Mouse (Mus musculus) midbrain, embryonic 13.5 days (tissue): ENCODE results near the gene Abl1. TPM values are rescaled to one million over a fixed set of nuclear protein-coding genes. Genes with fewer than 3 reads are reported as not detected.

Source experiments
- ATAC-seq: fragments of 200-750 bp; cut with Nextera tagmentation; 2 replicates; pipeline ENCODE4 v1.8.0; 2017; ENCODE audit warnings: mild to moderate bottlenecking, moderate TSS enrichment, moderate library complexity
- H3K27ac ChIP-seq: fragments of 300-500 bp; sonication (generic); 2 replicates; pipeline ENCODE4 v1.5.1; 2015; ENCODE audit warnings: inconsistent platforms, mild to moderate bottlenecking, moderate library complexity
- H3K27me3 ChIP-seq: fragments of 300-500 bp; sonication (generic); 2 replicates; pipeline ENCODE4 v1.6.1; 2015; ENCODE audit warnings: mild to moderate bottlenecking, inconsistent platforms
- H3K36me3 ChIP-seq: fragments of 300-500 bp; sonication (generic); 2 replicates; pipeline ENCODE4 v1.6.1; 2015; ENCODE audit warnings: mild to moderate bottlenecking, inconsistent platforms
- H3K4me1 ChIP-seq: fragments of 300-500 bp; sonication (generic); replicated peaks from 2 replicates; pipeline ENCODE4 v1.6.1; 2015; ENCODE audit warnings: inconsistent platforms
- H3K4me2 ChIP-seq: fragments of 300-500 bp; sonication (generic); replicated peaks from 2 replicates; pipeline ENCODE4 v1.6.1; 2015; ENCODE audit warnings: moderate library complexity, mild to moderate bottlenecking, inconsistent platforms
- H3K4me3 ChIP-seq: fragments of 300-500 bp; sonication (generic); replicated peaks from 2 replicates; pipeline ENCODE4 v1.5.1; 2015; ENCODE audit warnings: mild to moderate bottlenecking, inconsistent platforms
- H3K9ac ChIP-seq: fragments of 300-500 bp; sonication (generic); replicated peaks from 2 replicates; pipeline ENCODE4 v1.6.1; 2015; ENCODE audit warnings: mild to moderate bottlenecking, inconsistent platforms
- H3K9me3 ChIP-seq: fragments of 300-500 bp; sonication (generic); 2 replicates; pipeline ENCODE4 v1.6.1; 2016; ENCODE audit warnings: mild to moderate bottlenecking, inconsistent platforms
- WGBS: fragments of 180-500 bp; shearing (Covaris S2); methylation state at CpG from one replicate; pipeline ENCODE4 v1.1.7; 2015; 5-methylcytosine and 5-hydroxymethylcytosine counted together
- polyA plus RNA-seq: library from polyadenylated mRNA; unstranded; fragments of >200 nt; fragmentation: Nextera tagmentation; extraction: Ambion mirVana; gene quantifications from 2 replicates; pipeline ENCODE4 v1.2.1, GENCODE M21; 2015

The Abl1 gene
- polyA plus RNA-seq, 1 experiment from 2014 or later = 27.0 TPM

DNA sequence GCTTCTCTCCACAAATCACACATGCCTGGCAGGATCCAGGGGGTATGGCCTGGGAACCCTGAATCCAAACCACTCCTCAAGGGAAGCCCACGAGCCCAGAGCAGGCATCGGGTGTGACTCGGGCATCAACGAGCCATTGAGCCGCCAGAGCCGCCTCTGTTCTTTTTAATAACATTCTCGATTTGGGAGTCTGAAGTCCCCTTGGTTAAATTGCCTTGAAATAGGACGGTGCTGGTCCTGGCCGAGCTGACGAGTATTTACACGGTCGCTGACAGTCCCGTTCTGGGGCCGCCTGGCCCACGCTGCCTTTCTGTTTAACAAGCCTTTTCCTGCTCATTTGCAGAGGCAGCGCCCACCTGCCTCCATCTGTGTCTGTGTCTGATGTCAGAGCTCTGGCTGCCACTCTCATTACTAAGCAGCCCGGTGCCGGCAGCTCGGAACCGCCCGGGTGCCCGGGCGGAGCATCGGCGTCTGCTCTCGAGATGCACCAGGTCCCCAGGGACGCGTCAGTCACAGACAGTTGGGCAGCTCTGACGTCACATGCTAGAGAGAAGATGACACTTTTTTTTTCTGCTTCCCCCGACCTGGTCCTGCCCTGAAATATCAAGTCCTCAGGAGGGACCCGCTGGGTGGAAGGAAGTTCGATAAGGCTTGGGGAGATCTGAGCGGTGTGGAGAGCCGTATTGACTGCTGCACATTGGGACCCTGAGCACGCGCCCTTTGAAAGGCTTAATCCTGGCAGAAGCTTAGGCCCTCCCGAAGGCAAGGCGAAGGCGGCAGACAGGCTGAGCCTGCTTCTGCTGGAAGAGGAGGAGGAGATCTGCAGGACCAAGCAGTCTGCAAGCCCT is 134.6 kb downstream of the Abl1 start:
- peaks cover 14% of the 10 kb centered on the region; the same call in 1 of the 2 replicates for H3K27me3 ChIP-seq
- peak; percentile 85 for ATAC-seq
- H3K27ac ChIP-seq = peak overlapping the region; percentile 87
- 4% methylated on average over 39 of the region's 39 CpGs for WGBS
- H3K9me3 ChIP-seq = no peaks in the 10 kb centered on the region
- H3K36me3 ChIP-seq = no peaks in the 10 kb centered on the region
- H3K4me3 ChIP-seq = peak overlapping the region; percentile 24
- peak overlapping the region; percentile 54 for H3K4me2 ChIP-seq
- peak overlapping the region; percentile 55 for H3K9ac ChIP-seq
- peaks cover 58% of the 10 kb centered on the region for H3K4me1 ChIP-seq

GRCm38 (mm10) chr2:31823933-31824730 is 136.0 kb downstream of the Abl1 start:
- H3K9ac ChIP-seq = peak overlapping the region; percentile 55; the same call in 1 of the 2 replicates
- no peak overlapping the region for H3K4me2 ChIP-seq
- 61% methylated on average over 14 of the region's 15 CpGs for WGBS
- H3K27ac ChIP-seq = peak overlapping the region; percentile 87
- H3K27me3 ChIP-seq = peaks cover 14% of the 10 kb centered on the region; the same call in 1 of the 2 replicates
- H3K4me1 ChIP-seq = peaks cover 72% of the 10 kb centered on the region
- no peaks in the 10 kb centered on the region for H3K9me3 ChIP-seq
- H3K36me3 ChIP-seq = no peaks in the 10 kb centered on the region
- no peak for ATAC-seq
- no peak overlapping the region for H3K4me3 ChIP-seq

DNA sequence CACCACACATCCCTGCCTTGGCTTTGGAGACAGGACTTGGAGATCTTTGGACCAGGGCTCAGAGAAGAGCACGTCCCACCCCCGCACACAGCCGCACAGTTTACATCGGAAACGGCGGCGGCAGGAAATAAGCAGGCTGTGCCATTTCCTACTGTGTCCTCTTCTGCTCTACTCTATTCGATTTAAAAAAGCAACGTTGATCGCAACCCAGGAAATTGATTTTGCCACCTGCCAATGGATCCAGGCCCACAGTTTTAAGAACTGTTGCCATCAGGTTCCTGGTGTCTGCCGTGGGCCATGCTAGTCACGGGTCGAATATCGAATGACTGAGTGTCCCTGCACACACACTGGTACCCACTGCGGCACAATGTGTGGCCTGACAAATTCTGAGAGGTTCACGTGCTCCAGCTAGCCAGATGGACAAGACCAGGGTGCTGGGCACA is 137.3 kb downstream of the Abl1 start:
- Histone ChIP-seq H3K4me3 (no peak overlapping the region), H3K27ac (no peak overlapping the region), H3K4me2 (no peak overlapping the region), H3K9me3 (no peaks in the 10 kb centered on the region), H3K4me1 (peaks cover 79% of the 10 kb centered on the region), H3K9ac (no peak overlapping the region), H3K27me3 (peaks cover 11% of the 10 kb centered on the region; the same call in 1 of the 2 replicates), H3K36me3 (no peaks in the 10 kb centered on the region)
- no peak for ATAC-seq
- 87% methylated on average over 16 of the region's 16 CpGs for WGBS

GRCm38 (mm10) chr2:31826094-31827085 is 138.2 kb downstream of the Abl1 start:
- Histone ChIP-seq H3K27ac (no peak overlapping the region), H3K9ac (no peak overlapping the region), H3K4me1 (peaks cover 78% of the 10 kb centered on the region), H3K4me2 (no peak overlapping the region), H3K4me3 (no peak overlapping the region), H3K9me3 (no peaks in the 10 kb centered on the region), H3K27me3 (peaks cover 4% of the 10 kb centered on the region; the same call in 1 of the 2 replicates), H3K36me3 (no peaks in the 10 kb centered on the region)
- 90% methylated on average over 14 of the region's 14 CpGs for WGBS
- ATAC-seq = no peak

DNA sequence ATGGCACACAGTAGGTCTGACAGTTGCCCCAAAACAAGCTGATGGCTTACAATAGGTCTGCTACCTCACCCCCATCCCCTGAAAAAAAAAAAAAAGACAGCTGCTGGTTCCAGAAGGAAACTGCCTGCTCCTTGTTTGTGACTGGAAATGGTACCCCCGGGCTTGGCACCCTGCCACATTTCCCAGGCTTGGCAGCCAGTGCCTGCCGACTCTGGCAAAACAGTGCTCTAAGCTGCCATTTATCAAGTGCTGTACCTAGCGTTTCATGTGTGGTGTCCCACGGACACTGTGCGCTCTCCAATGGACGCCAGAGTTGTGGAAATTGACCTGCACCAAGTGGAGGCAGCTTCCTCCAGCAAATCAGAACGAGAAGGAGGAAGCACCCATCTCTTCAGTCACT is 139.7 kb downstream of the Abl1 start:
- 0 out of 2 replicates have a peak, but pooled peaks have one; percentile 24 for ATAC-seq
- peaks cover 63% of the 10 kb centered on the region for H3K4me1 ChIP-seq
- no peak overlapping the region for H3K9ac ChIP-seq

DNA sequence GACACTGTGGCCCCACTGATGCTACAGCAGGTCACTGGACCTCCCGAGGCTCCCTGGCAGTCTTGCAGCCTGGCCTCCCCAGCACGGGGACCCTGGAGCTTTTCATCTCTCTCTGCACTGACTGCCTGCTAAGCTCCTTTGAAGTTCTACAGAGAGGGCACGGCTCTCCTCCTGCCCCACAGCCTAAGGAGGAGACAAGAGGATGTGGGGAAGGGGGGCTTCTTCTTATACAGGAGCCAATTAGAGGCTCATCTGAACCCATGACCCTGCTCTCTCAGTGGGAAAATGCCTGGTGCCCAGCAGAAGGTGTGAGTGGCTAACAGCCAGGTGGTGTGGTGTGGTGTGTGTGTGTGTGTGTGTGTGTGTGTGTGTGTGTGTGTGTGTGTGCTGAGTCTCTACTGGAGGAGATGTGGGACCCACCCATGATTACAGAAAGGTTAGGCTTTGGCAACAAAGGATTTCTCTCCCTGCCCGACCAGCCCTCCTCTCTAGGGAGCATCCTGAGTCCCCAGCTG is 140.2 kb downstream of the Abl1 start:
- peak overlapping the region; percentile 73 for H3K27ac ChIP-seq
- H3K9me3 ChIP-seq = no peaks in the 10 kb centered on the region
- H3K9ac ChIP-seq = no peak overlapping the region
- ATAC-seq = peak; percentile 55; the same call in 1 of the 2 replicates
- WGBS = 11% methylated on average over 4 of the region's 4 CpGs
- H3K27me3 ChIP-seq = 0 out of 2 replicates have a peak, but pooled peaks cover 11% of the 10 kb centered on the region
- no peak overlapping the region for H3K4me3 ChIP-seq
- H3K36me3 ChIP-seq = no peaks in the 10 kb centered on the region
- no peak overlapping the region for H3K4me2 ChIP-seq
- H3K4me1 ChIP-seq = peaks cover 58% of the 10 kb centered on the region

More for the DNA sequence above, 139.7 kb downstream of the Abl1 start:
- 43% methylated on average over 7 of the region's 7 CpGs for WGBS
- H3K27me3 ChIP-seq = 0 out of 2 replicates have a peak, but pooled peaks cover 11% of the 10 kb centered on the region
- peak overlapping the region; percentile 73 for H3K27ac ChIP-seq
- no peak overlapping the region for H3K4me2 ChIP-seq
- no peaks in the 10 kb centered on the region for H3K9me3 ChIP-seq
- no peaks in the 10 kb centered on the region for H3K36me3 ChIP-seq
- H3K4me3 ChIP-seq = no peak overlapping the region

GRCm38 (mm10) chr2:31836091-31836490 is 147.9 kb downstream of the Abl1 start:
- 52% methylated on average over 10 of the region's 10 CpGs for WGBS
- no peak overlapping the region for H3K9ac ChIP-seq
- no peak for ATAC-seq

DNA sequence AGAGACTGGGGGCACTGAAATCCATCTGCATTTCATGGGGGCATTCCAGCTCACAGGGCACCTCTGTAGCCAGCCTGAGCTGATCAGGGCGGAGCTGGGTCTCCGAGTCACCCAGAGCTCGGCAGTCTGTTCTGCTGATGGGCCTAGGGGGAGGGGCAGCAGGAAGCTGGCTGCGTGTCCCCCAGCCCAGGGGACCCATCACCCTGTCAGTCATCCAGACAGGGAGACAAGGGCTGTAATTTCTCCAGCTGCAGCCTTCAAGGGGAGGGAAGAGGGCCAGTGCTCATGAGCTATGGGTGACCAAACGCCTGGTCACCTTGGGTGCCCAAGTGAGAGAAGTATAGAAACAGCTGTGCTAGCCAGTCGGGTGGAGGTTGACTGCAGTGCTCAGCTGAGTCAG is 148.8 kb downstream of the Abl1 start:
- no peak overlapping the region for H3K27ac ChIP-seq
- H3K9ac ChIP-seq = peak overlapping the region; percentile 6; the same call in 1 of the 2 replicates
- H3K9me3 ChIP-seq = no peaks in the 10 kb centered on the region
- no peak overlapping the region for H3K4me3 ChIP-seq
- 32% methylated on average over 6 of the region's 6 CpGs for WGBS
- H3K4me2 ChIP-seq = no peak overlapping the region
- H3K36me3 ChIP-seq = no peaks in the 10 kb centered on the region
- H3K4me1 ChIP-seq = peaks cover 30% of the 10 kb centered on the region
- H3K27me3 ChIP-seq = peaks cover 24% of the 10 kb centered on the region; the same call in 1 of the 2 replicates
- ATAC-seq = no peak

More at GRCm38 (mm10) chr2:31836091-31836490, 147.9 kb downstream of the Abl1 start:
- Histone ChIP-seq H3K36me3 (no peaks in the 10 kb centered on the region), H3K4me1 (peaks cover 27% of the 10 kb centered on the region), H3K4me2 (no peak overlapping the region), H3K27ac (peak overlapping the region; percentile 19; the same call in 1 of the 2 replicates), H3K9me3 (no peaks in the 10 kb centered on the region), H3K27me3 (peaks cover 28% of the 10 kb centered on the region; the same call in 1 of the 2 replicates), H3K4me3 (no peak overlapping the region)

DNA sequence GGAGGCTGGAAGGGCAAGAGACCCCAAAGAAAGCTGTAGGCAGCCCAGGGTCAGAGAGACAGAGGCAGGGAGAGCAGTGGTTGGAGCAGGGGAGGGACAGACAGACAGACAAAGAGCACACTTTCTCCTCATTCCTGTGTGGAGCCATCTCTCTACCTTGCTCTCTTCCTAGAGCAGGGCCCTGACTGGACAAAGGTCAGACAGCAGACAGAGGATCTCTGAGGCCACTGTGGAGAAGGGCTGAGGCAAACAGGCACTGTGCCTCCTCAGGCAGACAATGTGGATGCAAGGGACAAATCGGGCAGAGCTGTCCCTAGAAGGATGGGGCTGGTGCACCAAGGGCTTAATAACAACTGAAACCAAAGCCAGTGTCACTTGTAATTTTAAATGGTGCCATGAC is 150.7 kb downstream of the Abl1 start:
- WGBS = 45% methylated on average over 1 of the region's 1 CpGs
- H3K9me3 ChIP-seq = no peaks in the 10 kb centered on the region
- no peak overlapping the region for H3K4me2 ChIP-seq
- H3K9ac ChIP-seq = no peak overlapping the region
- no peak for ATAC-seq
- no peak overlapping the region for H3K27ac ChIP-seq
- H3K4me3 ChIP-seq = no peak overlapping the region
- no peaks in the 10 kb centered on the region for H3K36me3 ChIP-seq
- H3K27me3 ChIP-seq = peaks cover 34% of the 10 kb centered on the region
- peaks cover 30% of the 10 kb centered on the region for H3K4me1 ChIP-seq

DNA sequence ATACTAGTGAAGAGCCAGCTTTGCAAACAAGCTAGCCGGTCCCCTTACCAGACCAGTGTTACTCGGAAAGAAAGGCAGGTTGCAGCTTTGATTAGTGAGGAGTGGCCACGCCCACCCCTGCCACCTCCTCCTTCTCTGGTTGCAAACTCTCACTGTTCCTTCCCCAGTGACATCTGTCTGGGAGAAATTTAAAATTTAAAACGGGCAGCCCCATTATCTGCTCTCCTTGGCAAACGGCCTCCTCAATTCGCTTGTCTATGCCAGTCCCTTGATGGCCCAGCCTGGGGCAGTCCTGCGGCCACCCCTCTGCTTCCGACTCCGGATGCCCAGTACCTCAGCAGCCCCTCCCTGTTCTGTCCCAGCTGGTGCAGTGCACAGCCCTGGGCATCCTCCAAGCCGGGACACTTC is 156.6 kb downstream of the Abl1 start:
- Histone ChIP-seq H3K36me3 (no peaks in the 10 kb centered on the region), H3K4me3 (peak overlapping the region; percentile 53), H3K27me3 (peaks cover 71% of the 10 kb centered on the region), H3K9me3 (no peaks in the 10 kb centered on the region), H3K4me2 (peak overlapping the region; percentile 80), H3K9ac (no peak overlapping the region), H3K4me1 (peaks cover 31% of the 10 kb centered on the region), H3K27ac (peak overlapping the region; percentile 52; the same call in 1 of the 2 replicates)
- WGBS = 1% methylated on average over 10 of the region's 10 CpGs
- ATAC-seq = peak; percentile 78

GRCm38 (mm10) chr2:31845512-31845895 is 157.3 kb downstream of the Abl1 start:
- ATAC-seq = peak; percentile 37
- Histone ChIP-seq H3K9ac (peak overlapping the region; percentile 69), H3K27ac (no peak overlapping the region), H3K4me3 (peak overlapping the region; percentile 53), H3K36me3 (no peaks in the 10 kb centered on the region), H3K27me3 (peaks cover 64% of the 10 kb centered on the region), H3K4me1 (peaks cover 35% of the 10 kb centered on the region), H3K4me2 (peak overlapping the region; percentile 80), H3K9me3 (no peaks in the 10 kb centered on the region)
- 2% methylated on average over 23 of the region's 26 CpGs for WGBS
